Comparison of ENCODE assay signal across 13 mouse cellular contexts in genomic region chr2:178219454-178220147, GRCm38 (mm10).
DNase-seq lines count a peak whose midpoint lies in the region; ATAC-seq and TF ChIP-seq lines count a peak whose summit lies in the region.
"Had no signal": no experiment of that assay in that cellular context is flagged by ENCODE, and none has a peak within 500 bp of the region (broad histone marks: within the 10 kb centered on the region; RNA-seq: fewer than 3 reads in every experiment).

No protein-coding gene starts in this region.

- peak; percentile 61 for DNase-seq in cerebellum, adult 9-10 months
- no peak for DNase-seq in cerebellum, adult 8-10 months
- DNase-seq in heart, postnatal 36 days = no peak
- DNase-seq in stomach, postnatal 0 days (ENCODE audit: low spot score) = peak; percentile 17
- no peak for DNase-seq in urinary bladder, postnatal 25 days (ENCODE audit: low spot score)
- DNase-seq: adrenal gland, adult 2 months; B cell, adult 2 months; gastrocnemius, postnatal 36 days; lung, postnatal 4 days had no signal

- H3K36me3 ChIP-seq in heart, embryonic 15.5 days = no peaks in the 10 kb centered on the region
- H3K36me3 ChIP-seq in midbrain, embryonic 15.5 days (replicated peaks) = no peaks in the 10 kb centered on the region
- no peaks in the 10 kb centered on the region for H3K36me3 ChIP-seq in midbrain, embryonic 13.5 days
- H3K36me3 ChIP-seq in stomach, postnatal 0 days (ENCODE audit: control insufficient read depth, insufficient read depth, low read length) = no peaks in the 10 kb centered on the region
- H3K36me3 ChIP-seq: neural tube, embryonic 15.5 days had no signal

- no peak for TF ChIP-seq CTCF in stomach, postnatal 0 days (IDR thresholded peaks at IDR 0.05; ENCODE audit: low read depth)

- H3K9me3 ChIP-seq in heart, embryonic 15.5 days (replicated peaks) = no peaks in the 10 kb centered on the region
- no peaks in the 10 kb centered on the region for H3K9me3 ChIP-seq in midbrain, embryonic 15.5 days
- H3K9me3 ChIP-seq in midbrain, embryonic 13.5 days = no peaks in the 10 kb centered on the region
- H3K9me3 ChIP-seq in stomach, postnatal 0 days (ENCODE audit: control insufficient read depth, low read length) = no peaks in the 10 kb centered on the region
- H3K9me3 ChIP-seq: neural tube, embryonic 15.5 days had no signal

- H3K4me2 ChIP-seq in heart, embryonic 15.5 days = no peak overlapping the region
- H3K4me2 ChIP-seq in midbrain, embryonic 15.5 days = no peak overlapping the region
- H3K4me2 ChIP-seq in midbrain, embryonic 13.5 days (replicated peaks) = no peak overlapping the region
- H3K4me2 ChIP-seq in stomach, postnatal 0 days (replicated peaks; ENCODE audit: low read depth) = no peak overlapping the region
- H3K4me2 ChIP-seq: neural tube, embryonic 15.5 days had no signal

- H3K9ac ChIP-seq in heart, embryonic 15.5 days = no peak overlapping the region
- H3K9ac ChIP-seq in midbrain, embryonic 15.5 days = no peak overlapping the region
- no peak overlapping the region for H3K9ac ChIP-seq in midbrain, embryonic 13.5 days (replicated peaks)
- no peak overlapping the region for H3K9ac ChIP-seq in stomach, postnatal 0 days (ENCODE audit: low read length)
- H3K9ac ChIP-seq: neural tube, embryonic 15.5 days had no signal

- no peaks in the 10 kb centered on the region for H3K27me3 ChIP-seq in heart, embryonic 15.5 days
- no peaks in the 10 kb centered on the region for H3K27me3 ChIP-seq in midbrain, embryonic 15.5 days (replicated peaks)
- H3K27me3 ChIP-seq in midbrain, embryonic 13.5 days = no peaks in the 10 kb centered on the region
- no peaks in the 10 kb centered on the region for H3K27me3 ChIP-seq in stomach, postnatal 0 days (ENCODE audit: control insufficient read depth, insufficient read depth, low read length)
- H3K27me3 ChIP-seq: neural tube, embryonic 15.5 days had no signal

- 39% methylated on average over 5 of the region's 5 CpGs for WGBS in heart, embryonic 15.5 days
- WGBS in midbrain, embryonic 15.5 days = 64% methylated on average over 5 of the region's 5 CpGs
- WGBS in midbrain, embryonic 13.5 days = 65% methylated on average over 5 of the region's 5 CpGs
- 62% methylated on average over 5 of the region's 5 CpGs for WGBS in stomach, postnatal 0 days

- no peak for TF ChIP-seq EP300 in stomach, postnatal 0 days (optimal IDR thresholded peaks at IDR 0.05)

- no peak overlapping the region for H3K4me3 ChIP-seq in heart, embryonic 15.5 days
- H3K4me3 ChIP-seq in midbrain, embryonic 15.5 days = no peak overlapping the region
- H3K4me3 ChIP-seq in midbrain, embryonic 13.5 days (replicated peaks) = no peak overlapping the region
- no peak overlapping the region for H3K4me3 ChIP-seq in stomach, postnatal 0 days (ENCODE audit: low read depth, low read length)
- H3K4me3 ChIP-seq: neural tube, embryonic 15.5 days had no signal

- H3K27ac ChIP-seq in heart, embryonic 15.5 days = 0 out of 2 replicates have a peak overlapping the region, but pooled peaks have one; percentile 9
- peak overlapping the region; percentile 64 for H3K27ac ChIP-seq in midbrain, embryonic 15.5 days
- H3K27ac ChIP-seq in midbrain, embryonic 13.5 days = no peak overlapping the region; the same call in 1 of the 2 replicates
- no peak overlapping the region for H3K27ac ChIP-seq in stomach, postnatal 0 days (replicated peaks)
- H3K27ac ChIP-seq: neural tube, embryonic 15.5 days had no signal

- no peak; the same call in 1 of the 2 replicates for ATAC-seq in heart, embryonic 15.5 days (replicated peaks; ENCODE audit: insufficient number of reproducible peaks, insufficient read depth, low FRiP score, low read depth)
- ATAC-seq in midbrain, embryonic 15.5 days (replicated peaks) = peak; percentile 13; the same call in 1 of the 2 replicates
- ATAC-seq in midbrain, embryonic 13.5 days = no peak
- no peak for ATAC-seq in stomach, postnatal 0 days (ENCODE audit: low FRiP score, low TSS enrichment)

- H3K4me1 ChIP-seq in heart, embryonic 15.5 days (replicated peaks) = peaks cover 11% of the 10 kb centered on the region
- peaks cover 11% of the 10 kb centered on the region; the same call in 1 of the 2 replicates for H3K4me1 ChIP-seq in midbrain, embryonic 15.5 days
- peaks cover 7% of the 10 kb centered on the region; the same call in 1 of the 2 replicates for H3K4me1 ChIP-seq in midbrain, embryonic 13.5 days (replicated peaks)
- no peaks in the 10 kb centered on the region for H3K4me1 ChIP-seq in stomach, postnatal 0 days (replicated peaks; ENCODE audit: control insufficient read depth, insufficient read depth)
- H3K4me1 ChIP-seq: neural tube, embryonic 15.5 days had no signal

- intact Hi-C loops in heart, postnatal 36 days (cut with DNase I) = no loop called here

Comparison
In these comparisons a context has a peak if more than half of its experiments do, and no peak if none do; other contexts are left out.
1. DNase-seq: peak in cerebellum, adult 9-10 months (single experiment) and stomach, postnatal 0 days (single experiment); none in cerebellum, adult 8-10 months (single experiment), heart, postnatal 36 days (0 of 2) and urinary bladder, postnatal 25 days (single experiment).
2. H3K27ac ChIP-seq: peak in heart, embryonic 15.5 days (single experiment) and midbrain, embryonic 15.5 days (single experiment); none in midbrain, embryonic 13.5 days (single experiment) and stomach, postnatal 0 days (single experiment).